Mouse (Mus musculus): ENCODE measurements at regions not wholly inside any gene's neighbourhood (a gene's known extent, or its start where the extent isn't known, plus 50 kb on each side); places are given as distances from the start of the nearest gene placed in this dataset.

GRCm38 (mm10) chr3:138662625-138663024 is 79.4 kb upstream of the Tspan5 start:
- no peak for DNase-seq (ENCODE audit: low spot score in 2 of 2)

GRCm38 (mm10) chr3:138668394-138669092 is 73.5 kb upstream of the Tspan5 start:
- no peak for DNase-seq (ENCODE audit: low spot score in 2 of 2)

- DNase-seq (ENCODE audit: low spot score in 2 of 2): no peak
Observed at GRCm38 (mm10) chr3:138675881-138676280, 66.1 kb upstream of the Tspan5 start.

GRCm38 (mm10) chr3:138678351-138678750 is 63.6 kb upstream of the Tspan5 start:
- no peak for DNase-seq (ENCODE audit: low spot score in 2 of 2)

GRCm38 (mm10) chr3:138686636-138687230 is 55.3 kb upstream of the Tspan5 start:
- DNase-seq (ENCODE audit: low spot score in 2 of 2): no peak

- DNase-seq (ENCODE audit: low spot score in 2 of 2): no peak
Observed at GRCm38 (mm10) chr3:138688606-138689005, 53.4 kb upstream of the Tspan5 start.

Data from layer of hippocampus, postnatal 10 days (tissue).